ENCODE assay signal across 25 mouse cellular contexts in genomic region chr16:58709536-58709935, GRCm38 (mm10). TPM values are rescaled to one million over a fixed set of nuclear protein-coding genes. Genes with fewer than 3 reads are reported as not detected.
"Had no signal": no experiment of that assay in that cellular context is flagged by ENCODE, and none has a peak within 500 bp of the region (broad histone marks: within the 10 kb centered on the region; RNA-seq: fewer than 3 reads in every experiment).

No protein-coding gene starts in this region.

- H3K4me2 ChIP-seq: neural tube, embryonic 13.5 days; neural tube, embryonic 15.5 days; stomach, embryonic 15.5 days had no signal

- H3K9me3 ChIP-seq: neural tube, embryonic 13.5 days; neural tube, embryonic 15.5 days; stomach, embryonic 15.5 days had no signal

- H3K9ac ChIP-seq: neural tube, embryonic 13.5 days; neural tube, embryonic 15.5 days; stomach, embryonic 15.5 days had no signal

- H3K27me3 ChIP-seq: neural tube, embryonic 13.5 days; neural tube, embryonic 15.5 days; stomach, embryonic 15.5 days had no signal

- H3K4me3 ChIP-seq: neural tube, embryonic 13.5 days; neural tube, embryonic 15.5 days; stomach, embryonic 15.5 days had no signal

- H3K4me1 ChIP-seq: neural tube, embryonic 15.5 days; stomach, embryonic 15.5 days had no signal

- H3K27ac ChIP-seq: neural tube, embryonic 13.5 days; neural tube, embryonic 15.5 days; stomach, embryonic 15.5 days; stomach, postnatal 0 days had no signal

- H3K36me3 ChIP-seq: neural tube, embryonic 13.5 days; neural tube, embryonic 15.5 days; stomach, embryonic 15.5 days had no signal

- DNase-seq: retina, postnatal 1 day; right cerebral cortex, adult 18-20 months; right cerebral cortex, postnatal 14 days; right cerebral cortex, postnatal 25 days; right cerebral cortex, postnatal 4 days; spleen, adult 18-20 months; thymus, adult 18-20 months; thymus, adult 2 months; thymus, postnatal 14 days; thymus, postnatal 25 days; thymus, postnatal 36 days; thymus, postnatal 4 days had no signal

RNA-seq across cellular contexts. Expression of gene Gpr15, which starts 9.3 kb away (rescaled TPM):
- polyA plus RNA-seq: neural tube, embryonic 13.5 days; neural tube, embryonic 14.5 days; neural tube, embryonic 15.5 days; small intestine, adult 2 months; stomach, embryonic 14.5 days; stomach, embryonic 16.5 days; stomach, postnatal 0 days had no signal

RNA-seq across cellular contexts. Expression of gene Olfr172, which starts 53.4 kb away (rescaled TPM):
- total RNA-seq: neutrophil, adult 5-6 weeks had no signal
- polyA plus RNA-seq: neural tube, embryonic 13.5 days; neural tube, embryonic 14.5 days; neural tube, embryonic 15.5 days; small intestine, adult 2 months; spleen, adult 2 months; stomach, embryonic 14.5 days; stomach, embryonic 15.5 days; stomach, embryonic 16.5 days; stomach, postnatal 0 days; testis, adult 2 months; thymus, adult 2 months; thymus, postnatal 0 days; urinary bladder, adult 2 months had no signal
